Comparison of ENCODE assay signal across 22 mouse cellular contexts in genomic region chr2:28451663-28452062, GRCm38 (mm10). TPM values are rescaled to one million over a fixed set of nuclear protein-coding genes. Genes with fewer than 3 reads are reported as not detected.
"Had no signal": no experiment of that assay in that cellular context is flagged by ENCODE, and none has a peak within 500 bp of the region (broad histone marks: within the 10 kb centered on the region; RNA-seq: fewer than 3 reads in every experiment).

No protein-coding gene starts in this region.

- H3K9ac ChIP-seq: neural tube, embryonic 12.5 days; neural tube, embryonic 13.5 days; neural tube, embryonic 15.5 days; stomach, embryonic 15.5 days had no signal

- H3K27me3 ChIP-seq: neural tube, embryonic 12.5 days; neural tube, embryonic 13.5 days; neural tube, embryonic 15.5 days; stomach, embryonic 15.5 days had no signal

- H3K4me2 ChIP-seq: neural tube, embryonic 12.5 days; neural tube, embryonic 13.5 days; neural tube, embryonic 15.5 days; stomach, embryonic 15.5 days had no signal

- H3K27ac ChIP-seq: neural tube, embryonic 12.5 days; neural tube, embryonic 13.5 days; neural tube, embryonic 15.5 days; stomach, embryonic 15.5 days; stomach, postnatal 0 days had no signal

- H3K9me3 ChIP-seq: neural tube, embryonic 12.5 days; neural tube, embryonic 13.5 days; neural tube, embryonic 15.5 days; stomach, embryonic 15.5 days had no signal

- H3K4me3 ChIP-seq: neural tube, embryonic 12.5 days; neural tube, embryonic 13.5 days; neural tube, embryonic 15.5 days; stomach, embryonic 15.5 days had no signal

- DNase-seq: retina, postnatal 1 day; right cerebral cortex, adult 18-20 months; right cerebral cortex, postnatal 14 days; right cerebral cortex, postnatal 25 days; right cerebral cortex, postnatal 4 days; spleen, adult 18-20 months; thymus, adult 18-20 months; thymus, adult 2 months; thymus, postnatal 14 days; thymus, postnatal 25 days; thymus, postnatal 36 days; thymus, postnatal 4 days had no signal

RNA-seq across cellular contexts. Expression of gene Ppp1r26, which starts 5.1 kb away (rescaled TPM):
- total RNA-seq: neutrophil, adult 5-6 weeks had no signal

RNA-seq across cellular contexts. Expression of gene 1700007K13Rik, which starts 14.5 kb away (rescaled TPM):
- total RNA-seq: neutrophil, adult 5-6 weeks had no signal
- polyA plus RNA-seq: small intestine, adult 2 months; spleen, adult 2 months; thymus, adult 2 months had no signal

RNA-seq across cellular contexts. Expression of gene Gbgt1, which starts 45.0 kb away (rescaled TPM):
- total RNA-seq: neutrophil, adult 5-6 weeks had no signal
- polyA plus RNA-seq: neural tube, embryonic 11.5 days had no signal

RNA-seq across cellular contexts. Expression of gene Gm10134, which starts 54.2 kb away (rescaled TPM):
- total RNA-seq: neutrophil, adult 5-6 weeks had no signal
- polyA plus RNA-seq: neural tube, embryonic 11.5 days; neural tube, embryonic 14.5 days had no signal
